Mouse (Mus musculus) urinary bladder, postnatal 10 days (tissue): ENCODE data around the gene Traf5.

Source experiments
- DNase-seq: peaks from one replicate; pipeline ENCODE4 v3.0.0; 2022; ENCODE audit warnings: low spot score

Gene Traf5

DNA sequence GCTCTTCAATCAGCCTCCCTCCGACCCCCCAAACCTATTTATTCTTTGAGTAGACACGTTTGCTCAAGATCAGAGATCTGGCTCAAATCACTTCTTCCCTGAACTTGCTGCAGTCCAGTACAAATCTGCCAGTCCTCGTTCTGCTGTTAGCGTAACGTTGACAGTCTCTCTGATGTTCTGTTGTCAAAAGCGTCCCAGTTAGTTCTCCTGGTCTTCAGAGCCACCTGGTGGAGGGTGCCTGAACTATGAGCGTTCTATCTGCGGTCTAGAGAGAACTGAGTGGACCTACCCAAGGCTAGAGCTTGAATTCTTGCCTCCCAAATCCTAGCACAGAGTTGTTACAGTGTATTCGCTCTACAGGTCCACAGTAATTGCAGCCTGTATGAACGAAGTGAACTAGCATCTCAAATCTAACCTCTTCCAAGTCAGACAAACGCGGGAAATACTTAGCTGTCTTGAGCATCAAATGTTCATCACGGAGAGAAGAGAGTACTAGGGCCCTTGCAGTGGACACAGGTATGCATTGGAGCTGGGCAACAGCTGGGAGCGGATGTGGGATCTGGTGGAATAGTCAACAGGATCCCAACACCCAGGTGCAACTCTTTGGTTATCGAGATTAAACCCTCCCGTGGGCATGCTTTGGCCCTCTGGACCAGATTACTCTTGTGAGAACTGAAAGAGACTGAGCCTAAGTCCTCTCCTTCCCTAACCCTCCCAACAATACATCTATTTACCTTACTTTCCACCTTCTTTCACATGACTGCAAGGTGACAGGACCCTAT, 711 bp upstream of the Traf5 start:
- DNase-seq: no peak

DNA sequence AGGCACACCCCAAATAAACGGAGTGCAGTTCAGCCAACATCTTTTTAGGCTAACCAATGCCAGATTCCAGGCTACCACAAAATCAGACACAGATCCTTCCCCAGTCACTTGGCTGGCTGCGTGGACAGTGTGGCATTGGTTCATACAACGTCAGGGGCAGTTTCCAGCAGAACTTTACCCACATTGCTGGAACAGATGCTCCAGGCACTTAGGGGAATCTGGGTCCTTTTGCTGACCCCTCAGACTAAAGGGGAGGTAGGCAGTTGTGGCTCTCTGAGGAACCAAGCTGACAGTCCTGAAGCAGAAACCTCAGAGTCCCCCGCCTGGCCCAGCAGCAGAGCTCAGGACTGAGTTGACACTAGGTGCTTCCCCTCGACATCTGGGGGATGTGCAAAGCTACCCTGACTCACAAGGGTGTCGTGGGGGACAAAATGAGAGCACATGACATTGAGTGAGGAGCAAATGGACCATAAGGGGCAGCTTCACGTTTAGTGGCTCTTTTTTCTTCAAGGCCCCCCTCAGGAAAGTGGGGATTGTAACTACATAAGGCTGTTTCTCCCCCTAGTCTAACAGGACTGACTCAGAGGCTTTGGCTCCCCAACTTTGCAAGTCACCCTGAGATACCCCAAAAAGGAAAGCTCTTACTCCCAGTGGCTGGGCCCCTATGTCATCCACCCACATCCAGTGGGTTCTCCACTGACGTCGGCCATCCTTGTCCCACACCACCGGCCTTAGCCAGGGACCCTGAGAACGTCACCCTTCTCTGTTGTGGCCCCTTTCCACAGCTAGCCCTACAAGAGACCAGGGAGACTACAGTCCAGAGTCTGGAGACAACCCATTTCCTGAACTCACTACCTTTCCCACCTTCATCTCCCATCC, 1.4 kb downstream of the Traf5 start:
- no peak for DNase-seq

DNA sequence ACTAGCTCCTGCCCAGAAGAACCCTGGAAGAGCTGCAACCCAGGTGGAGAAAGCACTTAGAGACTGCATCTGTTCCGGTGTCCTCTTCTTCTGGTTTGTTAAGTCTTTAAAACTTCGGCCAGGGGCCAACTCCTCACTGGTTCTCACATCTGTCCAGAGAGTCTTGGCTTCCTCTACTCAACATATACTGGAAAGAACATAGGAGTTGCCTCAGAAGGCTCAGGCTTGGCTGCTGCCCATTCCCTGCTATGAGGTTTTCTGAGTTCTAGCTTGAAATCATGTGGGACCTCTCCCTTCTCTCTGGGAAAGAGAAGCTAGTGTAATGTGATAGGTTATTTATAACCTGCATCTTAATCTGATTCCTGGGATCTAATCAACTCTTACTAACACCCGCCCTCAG, 2.1 kb downstream of the Traf5 start:
- DNase-seq: no peak

DNA sequence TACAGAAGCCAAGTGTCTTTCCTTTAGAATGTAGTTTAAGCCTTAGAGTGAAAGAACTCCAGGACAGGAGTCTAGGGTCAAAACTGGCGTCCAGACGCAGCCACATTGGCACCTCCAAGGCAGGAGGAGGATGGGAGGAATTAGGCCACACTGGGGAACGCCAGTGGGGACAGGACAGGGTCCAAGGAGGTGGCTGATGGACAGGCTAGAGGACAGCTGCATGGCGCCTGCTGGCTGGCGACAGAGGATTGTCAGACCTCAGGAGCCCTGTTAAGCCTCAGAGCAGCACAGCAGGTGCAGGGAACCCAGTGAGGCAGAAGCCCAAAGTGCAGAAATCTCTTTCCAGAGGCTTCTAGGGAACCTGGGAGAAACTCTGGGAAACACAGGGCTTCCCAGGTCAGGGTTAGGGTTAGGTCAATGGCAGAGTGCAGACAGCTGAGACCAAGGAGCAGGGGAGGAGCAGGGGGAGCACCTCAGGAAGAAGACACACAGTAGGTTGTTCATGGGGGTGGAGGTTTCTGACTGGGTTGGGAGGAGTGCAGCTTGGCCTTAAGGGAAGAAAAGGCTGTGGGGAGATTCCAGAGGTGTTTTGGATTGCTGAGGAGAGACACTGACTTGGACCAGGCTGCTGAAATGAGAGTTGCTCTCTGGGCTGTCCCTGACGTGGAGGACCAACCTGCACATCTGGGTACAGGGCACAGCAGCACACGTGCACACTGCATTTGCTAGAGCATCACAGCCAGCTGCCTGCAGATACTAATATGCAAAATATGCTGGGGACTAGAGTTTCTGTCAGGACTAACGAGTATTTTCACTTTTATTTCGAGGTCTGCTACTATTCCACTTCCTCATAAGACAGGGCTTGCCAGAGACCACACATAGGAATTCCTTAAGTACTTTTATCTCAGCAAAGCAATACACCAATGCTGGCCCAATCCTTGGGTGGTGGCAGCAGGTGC, 2.9 kb downstream of the Traf5 start:
- DNase-seq: no peak

DNA sequence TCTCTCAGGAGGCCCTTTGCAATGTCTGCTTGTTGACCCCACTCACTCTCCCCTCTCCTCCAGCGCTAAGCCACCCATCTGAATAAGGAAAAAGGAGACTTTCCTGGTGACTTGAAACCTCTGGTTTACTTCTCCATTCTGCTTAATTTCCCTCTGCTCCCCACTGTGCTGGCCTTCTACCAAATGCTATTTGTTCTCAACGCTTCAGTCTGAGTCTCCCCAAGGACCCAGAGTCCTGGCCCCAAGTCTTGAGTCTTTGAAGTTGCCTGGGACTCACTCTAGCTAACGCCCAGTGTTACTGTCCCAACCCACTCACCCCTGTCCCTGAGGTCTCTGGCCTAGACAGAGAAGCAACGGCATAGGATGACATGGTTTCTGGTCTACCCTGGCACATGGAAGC, 4.3 kb downstream of the Traf5 start:
- no peak for DNase-seq

DNA sequence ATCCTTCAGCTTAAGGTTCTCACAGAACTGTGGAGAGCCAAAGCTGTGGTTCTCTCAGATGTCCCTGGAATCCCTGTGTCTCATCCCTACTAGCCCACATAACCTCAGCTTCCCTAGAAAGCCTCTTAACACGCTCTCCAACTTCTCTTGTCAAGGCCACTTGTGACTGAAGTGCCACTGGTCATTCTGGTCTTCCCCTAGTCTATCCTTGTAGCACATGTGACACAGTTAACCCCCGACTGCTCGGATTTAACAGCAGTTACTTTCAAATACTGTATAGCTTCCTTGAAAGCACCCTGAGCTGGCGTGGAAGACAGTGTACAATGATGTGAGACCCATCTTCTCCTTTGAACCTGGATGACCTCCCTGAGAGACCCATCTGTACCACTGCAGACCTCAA, 5.3 kb downstream of the Traf5 start:
- no peak for DNase-seq

DNA sequence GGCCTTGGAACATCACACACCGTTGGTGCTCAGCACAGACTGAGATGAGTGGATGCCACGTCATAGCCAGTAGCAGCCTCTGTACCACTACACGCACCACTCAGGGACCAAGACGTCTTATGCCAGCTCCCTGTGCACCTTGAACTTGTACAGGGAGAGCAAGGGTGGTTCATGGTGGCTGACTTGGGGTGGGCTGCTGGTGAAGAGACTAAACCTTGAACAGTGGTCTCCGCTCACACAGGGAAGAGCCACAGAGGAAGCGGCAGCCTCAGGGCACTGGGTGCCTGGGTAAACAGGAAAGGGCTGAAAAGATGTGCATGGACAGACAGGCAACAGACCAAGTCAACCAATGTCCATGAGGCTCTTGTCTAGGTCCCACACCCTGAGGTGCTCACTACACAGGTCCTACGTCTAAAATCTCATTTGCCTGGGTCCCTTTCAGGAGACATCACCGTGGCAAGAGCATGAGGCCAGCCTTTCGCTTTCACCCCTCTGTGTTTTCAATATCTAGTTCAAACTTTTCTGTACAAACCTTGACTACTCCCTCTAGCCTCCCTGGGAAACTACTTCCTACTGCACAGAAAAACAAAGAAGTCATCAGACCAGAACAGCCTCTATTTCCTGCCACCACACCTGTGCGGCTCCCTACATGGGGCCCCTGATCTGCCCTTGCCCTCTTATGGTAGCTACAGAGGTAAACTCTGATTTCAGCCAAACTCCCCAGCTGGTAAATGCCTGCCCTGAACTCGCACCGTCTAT, 5.9 kb downstream of the Traf5 start:
- DNase-seq: no peak

DNA sequence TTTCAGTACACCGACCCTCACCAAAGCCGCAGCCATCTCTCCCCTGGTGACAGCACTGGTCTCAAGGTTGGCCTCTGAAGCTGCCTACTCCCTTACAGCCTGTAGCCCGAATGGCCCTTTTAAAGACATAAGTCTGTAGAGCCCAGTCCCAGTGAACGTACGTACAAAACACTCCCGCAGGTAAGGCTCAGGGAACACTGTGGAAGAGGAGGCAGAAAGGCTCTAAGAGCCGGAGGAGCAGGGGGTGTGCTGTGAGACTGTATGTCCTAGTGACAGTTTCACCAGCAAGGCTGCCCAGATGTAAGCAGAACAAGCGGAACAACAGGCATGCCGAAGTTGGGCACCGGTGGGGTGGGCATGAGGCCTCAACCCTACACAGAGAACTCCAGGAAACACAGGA, 7.1 kb downstream of the Traf5 start:
- no peak for DNase-seq

DNA sequence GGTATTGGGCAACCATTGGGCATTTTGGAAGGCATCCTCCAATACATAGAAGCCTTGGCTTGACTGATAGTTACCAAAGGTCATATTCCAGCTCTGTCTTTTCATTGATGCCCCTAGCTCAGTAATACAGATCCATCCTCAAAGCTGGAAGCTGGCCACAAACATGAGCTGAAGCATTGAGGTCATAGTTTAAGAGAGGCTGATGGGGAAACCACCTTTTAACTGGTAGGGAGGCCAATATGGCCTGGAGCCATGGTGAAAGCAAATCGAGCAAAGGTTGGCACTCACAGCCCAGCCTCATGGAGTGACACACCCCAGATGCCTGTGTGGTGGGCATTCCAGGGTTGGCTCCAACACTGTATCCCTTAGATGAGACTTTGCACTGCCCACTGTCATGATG, 9.7 kb downstream of the Traf5 start:
- DNase-seq: no peak

DNA sequence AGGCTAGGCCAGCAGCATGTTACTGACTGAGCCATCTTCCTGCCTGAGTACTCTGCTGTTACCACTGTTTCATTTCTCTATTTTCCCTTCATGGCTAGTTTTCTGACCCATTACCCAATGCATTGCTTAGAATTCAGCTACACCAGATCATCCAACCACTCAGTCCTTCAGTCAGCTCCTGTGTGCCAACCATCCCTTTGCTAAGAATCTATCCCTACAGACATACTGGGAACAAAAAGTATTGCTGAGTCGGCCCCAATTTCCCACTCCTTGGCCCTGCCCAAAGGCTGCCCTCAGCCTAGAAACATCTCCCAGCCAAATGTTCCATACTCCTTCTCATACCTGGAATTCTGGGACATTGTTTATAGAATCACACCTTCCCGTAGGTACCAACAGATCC, 11.2 kb downstream of the Traf5 start:
- no peak for DNase-seq

DNA sequence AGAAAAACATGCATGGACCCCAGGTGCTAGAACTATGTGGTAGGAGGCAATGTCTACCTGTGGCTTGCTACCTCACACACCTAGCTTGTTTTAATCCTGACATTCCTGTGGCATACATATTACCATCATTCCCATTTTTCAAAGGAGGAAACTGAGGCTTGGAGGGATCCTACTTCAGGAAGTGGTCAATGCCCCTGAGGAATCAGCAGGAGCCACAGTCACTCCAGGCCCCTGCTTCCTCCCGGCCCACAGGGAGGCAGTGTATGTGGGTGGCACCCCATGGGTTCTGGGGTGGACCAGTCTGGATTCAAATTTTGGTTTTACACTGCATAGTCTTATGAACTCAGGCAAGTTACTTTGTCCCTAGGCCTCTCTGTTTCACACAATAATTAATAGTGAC, 13.2 kb downstream of the Traf5 start:
- DNase-seq: no peak

DNA sequence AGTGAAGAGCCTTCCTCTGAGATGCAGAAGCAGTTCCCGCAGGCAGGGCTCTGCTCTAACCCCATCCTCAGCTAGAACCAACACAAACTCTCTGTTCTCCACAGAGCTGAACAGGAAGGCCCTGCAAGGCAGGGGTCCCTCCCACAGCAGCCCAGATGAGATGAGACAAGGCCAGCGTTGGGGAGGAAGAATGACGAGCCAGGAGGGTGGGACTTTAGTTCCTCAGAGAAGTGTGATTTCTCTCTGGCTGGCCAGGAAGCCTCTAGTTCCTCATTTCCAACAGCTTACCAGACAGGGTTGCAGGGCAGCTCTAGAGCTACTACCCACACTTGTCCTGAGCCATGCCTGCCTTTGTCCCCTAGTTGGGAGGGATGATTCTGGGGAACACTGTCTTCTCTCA, 14.0 kb downstream of the Traf5 start:
- DNase-seq: no peak

DNA sequence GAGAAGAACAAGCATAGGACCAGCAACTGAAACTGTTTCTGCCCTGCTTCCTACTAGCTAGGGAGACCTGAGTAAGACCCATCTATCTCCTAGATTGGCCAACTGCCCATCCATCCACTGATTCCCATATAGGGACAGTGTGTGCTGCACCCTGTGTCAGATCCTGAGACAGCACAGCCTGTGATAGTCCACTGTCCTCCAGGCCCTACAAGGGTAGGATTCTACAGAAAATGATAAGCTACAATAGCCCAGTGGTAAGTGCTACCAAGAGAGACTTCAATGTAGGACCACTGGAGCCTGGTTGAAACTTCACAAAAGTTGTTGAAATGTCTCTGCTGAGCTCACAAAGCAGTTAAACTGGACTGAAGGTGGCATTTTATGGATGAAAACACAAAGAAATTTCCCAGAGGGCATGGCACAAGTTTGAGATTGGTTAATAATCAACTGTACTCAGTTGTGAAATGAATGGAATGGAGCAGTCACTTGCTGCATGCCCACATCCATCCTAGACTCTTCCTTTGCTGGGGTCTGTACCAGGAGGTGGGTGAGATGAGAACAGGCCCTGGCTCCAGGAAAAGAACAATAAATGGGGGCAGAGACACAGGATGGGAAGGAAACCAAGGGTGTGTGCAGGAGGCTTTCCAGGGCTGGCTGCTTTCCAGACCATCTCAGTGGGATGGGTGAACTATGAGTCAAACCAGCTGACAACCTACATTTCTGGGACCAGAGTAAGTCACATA, 15.4 kb downstream of the Traf5 start:
- no peak for DNase-seq

DNA sequence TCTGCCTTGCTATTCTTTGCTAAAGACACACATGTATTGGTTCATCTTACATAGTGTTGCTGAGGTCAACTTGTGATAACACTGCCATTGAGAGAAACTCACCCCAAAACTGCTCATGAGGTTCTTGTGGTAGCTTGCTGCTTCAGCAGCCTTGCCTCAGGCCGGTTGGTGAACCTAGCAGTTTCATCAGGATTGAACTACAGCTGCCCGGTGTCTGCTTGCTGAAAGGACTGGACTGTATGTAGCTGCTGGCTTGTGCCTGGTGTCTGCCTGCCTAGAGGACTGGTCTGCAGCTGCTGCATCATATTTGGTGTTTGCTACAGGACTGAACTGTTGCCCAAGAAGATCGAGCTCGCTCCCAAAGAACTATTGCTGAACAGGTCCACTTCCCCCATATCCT, 16.3 kb downstream of the Traf5 start:
- DNase-seq: no peak

DNA sequence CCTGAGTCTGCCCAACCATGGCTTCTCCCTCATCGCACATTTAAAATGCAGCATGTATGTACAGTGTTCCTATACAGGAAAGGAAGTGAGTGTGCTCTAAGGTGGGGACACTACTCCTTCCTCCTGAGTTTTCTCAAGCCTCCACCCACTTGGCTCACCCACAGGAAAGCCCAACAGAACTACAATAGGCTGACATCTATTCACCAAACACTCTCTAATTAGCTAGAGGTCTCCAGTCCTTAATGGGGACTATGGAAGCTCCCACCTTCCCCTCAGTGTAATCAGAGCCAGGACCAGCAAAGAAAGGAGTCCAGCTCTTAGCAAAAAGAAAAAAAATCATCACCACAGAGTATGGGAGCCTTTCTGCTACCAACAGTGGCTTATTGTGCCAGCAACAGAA, 17.5 kb downstream of the Traf5 start:
- no peak for DNase-seq

DNA sequence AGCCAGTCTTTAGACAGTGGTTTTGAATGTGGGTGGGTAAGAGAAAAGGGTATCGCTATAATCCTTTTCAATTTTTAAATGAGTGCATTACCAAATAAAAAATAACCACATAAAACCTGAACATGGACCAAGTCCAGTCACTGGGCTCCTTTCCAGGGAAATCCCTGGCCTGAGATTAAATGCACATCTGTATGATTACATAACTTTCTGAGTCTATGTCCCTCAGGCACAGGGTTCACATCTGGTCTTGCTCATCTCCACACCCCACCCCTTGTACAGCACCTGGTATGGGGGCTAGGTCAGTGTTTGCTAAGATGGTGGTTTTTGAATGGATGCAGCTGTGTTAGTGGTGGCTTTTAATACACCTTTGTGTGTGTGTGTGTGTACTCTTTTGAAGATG, 19.9 kb downstream of the Traf5 start:
- no peak for DNase-seq

DNA sequence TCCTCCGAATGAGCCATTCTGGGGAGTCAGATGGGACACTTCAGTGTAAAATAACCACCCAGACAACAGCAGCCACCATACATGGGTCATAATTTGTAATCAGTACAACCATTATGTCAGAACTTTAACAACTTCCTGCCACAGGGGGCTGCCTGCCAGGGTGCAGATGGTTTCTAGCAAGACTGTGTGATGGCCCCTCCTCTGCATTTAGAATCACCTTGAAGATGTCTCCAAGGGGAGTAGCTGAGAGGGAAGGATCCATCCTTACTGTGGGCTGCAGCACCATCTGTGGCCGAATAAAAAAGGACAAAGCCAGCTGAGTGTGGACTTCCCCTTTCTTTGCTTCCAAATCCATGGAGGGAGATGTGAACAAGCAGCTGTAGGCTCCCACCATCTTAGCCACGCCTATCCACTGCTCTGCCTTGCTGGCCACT, 21.7 kb downstream of the Traf5 start:
- no peak for DNase-seq

DNA sequence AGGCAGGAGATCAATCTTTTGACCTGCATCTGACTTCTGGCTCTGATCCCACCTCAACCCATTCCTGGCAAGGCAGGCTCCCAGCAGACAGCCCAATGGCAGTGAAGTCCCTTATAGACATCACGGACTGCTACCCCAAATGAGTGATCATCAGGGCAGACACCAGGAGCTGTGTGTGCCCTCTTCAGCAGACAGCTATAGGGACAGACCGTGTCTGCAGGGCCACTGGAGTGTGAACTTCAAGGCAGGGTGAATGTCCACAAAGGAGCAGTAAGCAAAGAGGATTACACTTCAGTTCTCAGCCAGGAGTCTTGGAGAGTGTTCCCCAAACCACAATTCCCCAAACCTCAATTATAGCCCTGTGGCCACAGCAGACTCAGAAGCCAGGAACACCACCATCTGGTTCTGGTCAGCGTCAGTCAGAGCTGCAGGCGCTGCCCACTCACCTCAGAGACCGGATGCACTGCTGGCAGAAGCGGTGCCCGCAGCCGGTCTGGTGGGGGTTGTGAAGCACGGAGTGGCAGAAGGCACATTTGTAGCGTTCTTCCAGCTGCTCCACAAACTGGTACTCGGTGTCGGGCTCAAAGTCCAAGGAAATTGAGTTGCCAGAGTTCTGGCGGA, 22.3 kb downstream of the Traf5 start:
- no peak for DNase-seq

DNA sequence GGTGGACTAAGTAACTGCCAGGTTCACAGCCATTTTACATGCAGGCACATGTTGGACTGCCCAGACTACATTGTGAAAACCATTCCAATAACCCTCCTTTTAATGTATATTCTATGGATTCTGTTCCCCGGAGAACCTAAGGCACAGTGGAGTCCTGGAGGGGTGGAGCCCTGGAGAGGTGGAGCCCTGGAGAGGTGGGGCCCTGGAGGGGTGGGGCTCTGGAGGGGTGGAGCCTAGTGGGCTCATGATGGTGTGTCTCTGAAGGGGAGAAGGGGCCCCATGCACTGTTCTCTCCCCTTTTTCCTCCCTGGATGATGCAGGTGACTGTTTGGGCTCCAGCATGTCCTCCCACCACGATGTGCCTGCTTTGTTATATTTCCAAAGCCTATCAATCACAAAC, 24.2 kb downstream of the Traf5 start:
- DNase-seq: no peak

DNA sequence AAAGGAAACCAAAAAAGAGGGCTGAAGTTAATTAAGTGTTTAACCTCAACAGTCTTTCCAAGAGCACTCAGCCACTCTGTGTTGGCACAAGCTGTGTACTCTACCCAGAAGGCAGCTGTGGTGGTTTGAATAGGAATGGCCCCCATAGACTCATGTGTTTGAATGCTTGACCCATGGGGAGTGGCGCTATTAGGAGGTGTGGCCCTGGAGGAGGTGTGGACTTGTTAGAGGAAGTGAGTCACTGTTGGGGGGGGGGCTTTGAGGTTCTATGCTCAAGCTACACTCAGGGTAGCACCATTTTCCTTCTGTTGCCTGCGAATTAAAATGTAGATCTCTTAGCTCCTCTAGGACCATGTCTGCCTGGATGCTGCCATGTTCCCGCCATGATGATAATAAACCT, 25.4 kb downstream of the Traf5 start:
- no peak for DNase-seq
